Mouse (Mus musculus) ES-CJ7 (cell line): ENCODE data around the gene Rhoh.
A peak's percentile ranks its signal among the peaks of the same experiment; 100 is the strongest.

Source experiments
- DNase-seq: peaks from one replicate; pipeline ENCODE4 v3.0.0; 2011; ENCODE audit warnings: low read depth, low spot score

Gene Rhoh

DNA sequence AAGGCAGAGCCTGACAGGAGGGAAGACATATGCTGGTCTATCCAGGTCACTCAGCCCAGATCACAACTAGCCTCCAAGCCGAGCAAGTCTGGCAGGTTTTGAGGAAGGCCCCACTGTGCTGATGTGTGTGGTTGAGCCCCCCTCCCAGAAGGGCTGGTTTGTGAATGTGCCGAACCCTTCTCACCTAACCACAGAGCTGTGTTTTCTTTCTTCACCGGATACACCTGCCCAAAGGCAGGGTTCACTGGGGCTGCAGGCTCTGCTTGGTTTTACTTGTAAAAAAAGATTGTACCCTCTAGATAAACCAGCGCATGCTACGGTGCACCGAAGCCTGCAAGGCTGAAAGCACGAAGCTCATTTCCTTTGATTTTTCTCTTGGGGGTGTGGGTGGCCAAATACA is 68.1 kb downstream of the Rhoh start:
- DNase-seq = no peak

DNA sequence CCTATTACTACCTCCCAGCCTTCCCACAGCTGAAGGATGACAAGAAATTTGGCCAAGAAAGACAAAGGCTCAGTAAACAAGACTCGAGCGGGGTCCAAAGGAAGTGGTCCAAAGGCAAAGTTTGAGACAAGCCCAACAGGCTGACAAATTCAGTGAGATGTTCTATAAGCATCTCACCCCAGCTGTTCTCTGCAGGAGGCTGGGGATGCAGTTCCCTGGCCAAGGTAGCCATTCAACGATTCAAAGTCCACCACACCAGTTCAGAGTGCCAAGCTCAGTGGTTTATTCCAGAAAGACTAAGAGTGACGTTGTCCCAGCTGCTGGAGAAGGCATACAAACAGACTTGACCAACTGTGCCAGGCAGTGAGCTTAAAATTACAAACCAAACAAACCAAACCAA is 69.2 kb downstream of the Rhoh start:
- DNase-seq = no peak

DNA sequence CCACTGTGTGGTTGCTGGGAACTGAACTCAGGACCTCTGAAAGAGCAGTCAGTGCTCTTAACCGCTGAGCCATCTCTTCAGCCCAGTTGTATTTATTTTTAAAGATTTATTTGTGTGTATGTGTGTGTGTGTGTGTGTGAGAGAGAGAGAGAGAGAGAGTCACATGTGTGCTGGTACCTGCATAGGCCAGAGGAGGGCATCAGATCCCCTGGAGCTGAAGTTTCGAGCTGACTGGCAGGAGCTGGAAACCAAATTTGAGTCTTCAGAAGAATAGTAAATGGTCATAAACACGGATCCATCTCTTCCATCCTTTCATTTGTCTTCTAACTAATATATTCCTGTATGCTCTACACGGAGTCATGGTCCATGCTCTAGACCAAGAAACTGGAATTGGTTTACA is 72.2 kb downstream of the Rhoh start:
- DNase-seq = no peak

DNA sequence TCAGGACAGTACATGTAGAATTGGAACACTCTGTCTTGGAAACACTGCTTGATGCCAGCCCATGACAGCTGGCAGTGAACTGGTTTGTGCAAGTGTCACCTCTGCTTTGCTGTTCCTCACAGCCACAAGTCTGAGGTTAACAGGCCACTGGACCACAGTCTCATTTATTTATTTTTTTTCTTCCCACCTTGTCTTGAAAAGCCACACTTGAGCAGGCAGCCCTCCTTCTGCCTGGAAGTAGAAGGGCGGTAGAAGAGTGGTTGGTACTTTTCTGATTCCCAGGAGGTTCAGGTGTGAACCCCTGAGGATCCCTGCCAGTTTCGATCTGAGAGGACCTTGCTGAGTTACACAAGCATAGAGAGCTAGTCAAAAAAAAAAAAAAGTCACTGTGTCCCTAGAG is 72.8 kb downstream of the Rhoh start:
- DNase-seq = no peak

DNA sequence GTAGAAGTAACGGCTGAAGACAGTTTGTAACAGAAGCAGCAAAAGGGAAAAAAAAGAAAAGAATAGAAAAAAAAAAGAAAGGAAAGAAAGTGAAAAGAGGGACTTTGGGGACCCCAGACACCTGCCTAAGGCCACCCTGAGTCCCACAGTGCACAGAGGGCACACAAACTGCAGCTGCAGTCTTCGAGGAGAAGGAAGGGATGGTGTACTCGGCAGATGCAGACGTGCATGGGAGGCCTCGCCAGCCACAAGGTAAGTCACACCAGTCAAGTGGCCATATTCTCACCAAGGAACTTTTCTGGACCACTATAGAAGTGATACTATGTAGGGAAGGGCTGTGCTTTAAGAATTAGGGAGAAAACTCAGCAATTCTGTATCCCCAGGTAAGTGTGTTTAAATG is 73.8 kb downstream of the Rhoh start, which contains the start of gene Chrna9:
Gene Chrna9 (plus strand): TSS at position 139 of the 400 bp plus-strand sequence.
- no peak for DNase-seq

DNA sequence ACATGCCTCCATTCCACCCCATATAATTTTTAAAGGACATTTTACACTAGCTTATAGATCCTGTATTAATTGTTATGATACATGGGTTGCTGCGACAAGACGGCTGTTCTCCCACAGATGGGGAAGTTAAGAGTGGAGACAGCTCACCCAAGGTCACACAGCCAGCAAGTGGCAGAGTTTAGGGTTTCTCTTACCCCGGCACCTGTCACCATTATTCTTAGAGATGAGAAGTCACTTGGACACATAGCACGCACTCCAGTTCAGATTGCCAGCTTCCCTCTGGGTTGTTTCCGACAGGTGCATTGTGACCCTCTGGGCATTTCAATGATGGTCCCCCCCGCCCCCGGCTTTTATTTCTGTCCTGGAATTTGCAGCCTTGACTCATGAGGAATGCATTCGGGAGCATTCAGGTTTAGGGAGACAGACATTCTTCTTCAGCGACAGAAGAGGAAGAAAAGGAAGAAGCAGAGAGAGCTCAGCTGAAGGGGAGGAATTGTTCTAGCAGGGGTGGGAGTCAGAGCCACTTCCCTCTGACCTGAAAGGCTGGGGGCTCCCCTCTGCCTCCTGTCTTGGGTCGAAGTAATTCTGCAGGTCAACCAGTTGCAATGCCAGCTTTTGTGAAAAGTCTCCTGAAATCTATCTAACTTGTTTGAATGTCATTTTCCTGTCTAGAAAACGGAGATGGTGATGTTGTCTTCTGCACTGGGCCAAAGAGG is 76.2 kb downstream of the Rhoh start:
- no peak for DNase-seq

DNA sequence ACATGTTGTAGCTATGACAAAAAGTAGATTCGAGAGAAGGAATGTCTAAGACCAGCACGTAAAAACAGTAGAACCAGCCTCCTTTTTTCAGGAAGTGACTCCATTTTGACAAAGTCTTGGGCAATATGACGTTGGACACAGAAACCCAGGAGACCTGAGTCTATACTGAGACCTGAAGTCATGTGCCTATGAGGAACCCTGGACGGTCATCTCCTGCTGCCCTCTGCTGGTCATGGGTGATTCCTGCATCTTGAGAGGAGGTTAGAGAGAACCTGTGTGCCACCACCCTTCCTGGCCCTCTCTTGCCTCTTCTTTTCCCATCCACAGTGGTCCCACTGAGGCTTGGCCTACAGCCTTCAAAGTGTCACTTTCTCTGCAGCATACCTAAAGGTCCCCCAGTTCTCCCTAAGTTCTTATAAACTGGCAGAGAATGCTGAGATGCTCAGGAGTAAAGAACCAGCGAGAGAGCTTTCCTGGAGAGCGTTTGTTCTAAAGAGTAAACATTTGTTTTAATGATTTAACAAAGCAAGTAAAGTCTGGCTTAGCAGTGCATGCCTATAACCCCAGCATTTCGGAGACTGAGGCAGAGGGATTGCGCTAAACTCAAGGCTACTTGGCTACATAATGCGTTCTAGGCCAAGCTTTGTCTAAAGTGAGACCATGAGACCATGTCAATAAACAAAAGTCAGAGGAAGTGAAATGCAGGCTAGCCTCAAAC is 77.1 kb downstream of the Rhoh start:
- peak; percentile 92 for DNase-seq

DNA sequence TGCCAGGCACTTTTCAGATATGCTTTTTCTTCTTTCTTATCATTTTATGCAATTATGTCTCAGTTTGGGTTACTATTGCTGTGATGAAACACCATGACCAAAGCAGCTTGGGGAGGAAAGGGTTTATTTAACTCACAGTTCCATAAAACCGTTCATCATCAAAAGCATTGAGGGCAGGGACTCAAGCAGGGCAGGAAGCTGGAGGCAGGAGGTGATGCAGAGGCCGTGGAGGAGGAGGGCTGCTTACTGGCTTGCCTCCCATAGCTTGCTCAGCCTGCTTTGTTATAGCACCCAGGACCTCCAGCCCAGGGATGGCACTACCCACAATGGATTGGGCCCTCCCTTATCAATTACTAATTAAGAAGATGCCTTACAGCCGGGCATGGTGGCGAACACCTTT is 80.1 kb downstream of the Rhoh start:
- DNase-seq = no peak
